Comparison of ENCODE assay signal across 8 mouse cellular contexts in the genomic region with DNA sequence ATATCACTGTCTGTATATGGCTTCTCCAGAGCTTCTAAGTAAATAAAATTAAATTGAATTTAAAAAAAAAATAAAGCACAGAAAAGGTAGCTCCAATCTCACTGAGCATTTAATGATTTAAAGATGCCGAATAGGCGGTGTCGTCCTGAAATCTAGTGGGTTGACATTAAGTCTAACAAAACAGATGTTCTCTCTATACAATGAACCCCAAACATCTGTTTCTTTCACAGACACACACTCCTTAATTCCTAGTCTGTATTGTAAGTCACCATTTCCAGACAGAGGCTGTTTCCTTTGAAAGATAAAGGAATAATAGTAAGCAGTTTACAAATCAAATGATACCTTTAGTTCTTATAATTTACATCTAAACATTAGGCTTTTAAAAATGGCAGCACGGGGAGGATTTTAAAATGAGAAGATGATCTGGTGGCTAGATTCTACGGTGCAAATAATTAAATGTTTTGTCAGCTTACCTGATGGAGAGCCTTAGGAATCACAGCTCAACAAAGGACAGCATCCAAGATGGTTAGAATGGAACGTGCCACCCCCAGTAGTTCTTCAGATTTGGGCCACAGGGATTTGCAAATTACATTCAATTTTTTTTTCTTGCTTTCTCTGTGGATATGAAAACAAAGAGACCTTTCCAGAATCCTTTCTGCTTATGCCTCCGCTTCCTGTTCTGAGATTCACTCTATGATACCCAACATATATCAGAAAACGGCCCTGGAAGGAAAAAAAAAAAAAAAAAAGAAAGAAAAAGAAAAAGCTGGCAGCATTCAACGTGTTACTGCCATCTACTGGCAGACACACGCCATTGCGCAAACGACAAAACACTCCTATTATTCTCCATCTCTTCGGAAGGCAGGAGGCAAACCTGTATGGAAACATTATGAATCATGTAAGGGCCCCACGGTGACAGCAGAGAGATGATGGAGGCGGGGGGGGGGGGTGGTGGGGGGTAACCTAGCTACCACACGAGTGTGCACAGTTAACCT. TPM values are rescaled to one million over a fixed set of nuclear protein-coding genes. Genes with fewer than 3 reads are reported as not detected.
A peak's percentile ranks its signal among the peaks of the same experiment; 100 is the strongest.
DNase-seq lines count a peak whose midpoint lies in the region; ATAC-seq and TF ChIP-seq lines count a peak whose summit lies in the region.

A gene (minus strand): TSS at position 835 of the 995 bp plus-strand sequence.

- intact Hi-C loops in left cerebral cortex, postnatal 14 days (cut with DNase I) = loop anchor here (1.0 to 5.0 kb wide), 2 partner anchors 153 to 170 kb away; no protein-coding TSS in a partner anchor

- DNase-seq in intestine, embryonic 14.5 days (ENCODE audit: low spot score) = peak; percentile 67
- peak; percentile 13 for DNase-seq in cerebellum, adult 11-12 months
- peak; percentile 80 to 83 for DNase-seq in left cerebral cortex, postnatal 14 days (ENCODE audit: low spot score in 2 of 2)
- DNase-seq in thymus, postnatal 0 days (ENCODE audit: low spot score) = peak; percentile 53

- H3K36me3 ChIP-seq in intestine, embryonic 14.5 days (ENCODE audit: control insufficient read depth, insufficient read depth, low read length) = no peaks in the 10 kb centered on the region
- H3K36me3 ChIP-seq in intestine, embryonic 16.5 days (ENCODE audit: control insufficient read depth, insufficient read depth, low read length) = no peaks in the 10 kb centered on the region
- H3K36me3 ChIP-seq in forebrain, embryonic 16.5 days (ENCODE audit: control insufficient read depth, insufficient read depth) = no peaks in the 10 kb centered on the region
- H3K36me3 ChIP-seq in intestine, postnatal 0 days (ENCODE audit: control insufficient read depth, insufficient read depth) = no peaks in the 10 kb centered on the region
- H3K36me3 ChIP-seq in midbrain, embryonic 15.5 days (replicated peaks) = no peaks in the 10 kb centered on the region

- no peaks in the 10 kb centered on the region for H3K27me3 ChIP-seq in intestine, embryonic 14.5 days (replicated peaks; ENCODE audit: control insufficient read depth, insufficient read depth, low read length)
- H3K27me3 ChIP-seq in intestine, embryonic 16.5 days (replicated peaks; ENCODE audit: control insufficient read depth, insufficient read depth, low read length) = no peaks in the 10 kb centered on the region
- H3K27me3 ChIP-seq in forebrain, embryonic 16.5 days (replicated peaks; ENCODE audit: control insufficient read depth, insufficient read depth, low read length) = no peaks in the 10 kb centered on the region
- no peaks in the 10 kb centered on the region for H3K27me3 ChIP-seq in intestine, postnatal 0 days (replicated peaks; ENCODE audit: control insufficient read depth, insufficient read depth, low read length)
- H3K27me3 ChIP-seq in midbrain, embryonic 15.5 days (replicated peaks) = no peaks in the 10 kb centered on the region

- no peak within 1 kb of the TSS for H3K27ac ChIP-seq in intestine, embryonic 14.5 days (ENCODE audit: low read depth)
- no peak within 1 kb of the TSS for H3K27ac ChIP-seq in intestine, embryonic 16.5 days (ENCODE audit: low read length)
- H3K27ac ChIP-seq in forebrain, embryonic 16.5 days (ENCODE audit: low read length) = peak within 1 kb of the TSS; percentile 75
- no peak within 1 kb of the TSS for H3K27ac ChIP-seq in intestine, postnatal 0 days (ENCODE audit: low read depth, low read length)
- H3K27ac ChIP-seq in midbrain, embryonic 15.5 days = peak within 1 kb of the TSS; percentile 88

- 0 out of 2 replicates have a peak, but pooled peaks have one; percentile 49 for ATAC-seq in intestine, embryonic 14.5 days (replicated peaks; ENCODE audit: low FRiP score, low TSS enrichment, low read depth)
- ATAC-seq in intestine, embryonic 16.5 days = no peak
- peak; percentile 72 for ATAC-seq in forebrain, embryonic 16.5 days
- no peak for ATAC-seq in intestine, postnatal 0 days
- peak; percentile 89 for ATAC-seq in midbrain, embryonic 15.5 days (replicated peaks)

- 0 out of 2 replicates have a peak, but pooled peaks cover 2% of the 10 kb centered on the region for H3K4me1 ChIP-seq in intestine, embryonic 14.5 days (replicated peaks; ENCODE audit: control insufficient read depth, insufficient read depth, low read length)
- H3K4me1 ChIP-seq in intestine, embryonic 16.5 days (ENCODE audit: control insufficient read depth, insufficient read depth, low read length) = 0 out of 2 replicates have a peak, but pooled peaks cover 2% of the 10 kb centered on the region
- peaks cover 16% of the 10 kb centered on the region for H3K4me1 ChIP-seq in forebrain, embryonic 16.5 days (replicated peaks; ENCODE audit: control insufficient read depth, insufficient read depth, low read length)
- no peaks in the 10 kb centered on the region for H3K4me1 ChIP-seq in intestine, postnatal 0 days (replicated peaks; ENCODE audit: control insufficient read depth, insufficient read depth, low read length)
- peaks cover 24% of the 10 kb centered on the region for H3K4me1 ChIP-seq in midbrain, embryonic 15.5 days

- WGBS in intestine, embryonic 14.5 days = 22% methylated on average over 16 of the region's 16 CpGs
- WGBS in intestine, embryonic 16.5 days = 24% methylated on average over 16 of the region's 16 CpGs
- 10% methylated on average over 16 of the region's 16 CpGs for WGBS in forebrain, embryonic 16.5 days
- WGBS in intestine, postnatal 0 days = 27% methylated on average over 16 of the region's 16 CpGs
- WGBS in midbrain, embryonic 15.5 days = 7% methylated on average over 16 of the region's 16 CpGs

- H3K4me3 ChIP-seq in intestine, embryonic 14.5 days (ENCODE audit: low read depth, low read length) = no peak within 1 kb of the TSS
- no peak within 1 kb of the TSS for H3K4me3 ChIP-seq in intestine, embryonic 16.5 days (ENCODE audit: low read length)
- peak within 1 kb of the TSS; percentile 46 for H3K4me3 ChIP-seq in forebrain, embryonic 16.5 days (replicated peaks; ENCODE audit: low read length)
- no peak within 1 kb of the TSS for H3K4me3 ChIP-seq in intestine, postnatal 0 days (ENCODE audit: low read depth, low read length)
- peak within 1 kb of the TSS; percentile 40 for H3K4me3 ChIP-seq in midbrain, embryonic 15.5 days

- peak; percentile 83 for TF ChIP-seq CTCF in intestine, postnatal 0 days (IDR thresholded peaks at IDR 0.05; ENCODE audit: low read depth)

- no peak within 1 kb of the TSS for H3K9ac ChIP-seq in intestine, embryonic 14.5 days (ENCODE audit: low read length)
- no peak within 1 kb of the TSS for H3K9ac ChIP-seq in intestine, embryonic 16.5 days (ENCODE audit: low read depth, low read length)
- H3K9ac ChIP-seq in forebrain, embryonic 16.5 days (replicated peaks; ENCODE audit: low read depth, low read length) = peak within 1 kb of the TSS; percentile 55
- no peak within 1 kb of the TSS for H3K9ac ChIP-seq in intestine, postnatal 0 days (ENCODE audit: low read depth, low read length)
- peak within 1 kb of the TSS; percentile 71 for H3K9ac ChIP-seq in midbrain, embryonic 15.5 days

- H3K4me2 ChIP-seq in intestine, embryonic 14.5 days (ENCODE audit: low read length) = peak within 1 kb of the TSS; percentile 21
- no peak within 1 kb of the TSS for H3K4me2 ChIP-seq in intestine, embryonic 16.5 days (ENCODE audit: low read depth, low read length)
- peak within 1 kb of the TSS; percentile 53 for H3K4me2 ChIP-seq in forebrain, embryonic 16.5 days (ENCODE audit: low read length)
- no peak within 1 kb of the TSS for H3K4me2 ChIP-seq in intestine, postnatal 0 days (replicated peaks; ENCODE audit: low read depth)
- H3K4me2 ChIP-seq in midbrain, embryonic 15.5 days = peak within 1 kb of the TSS; percentile 70

- no peaks in the 10 kb centered on the region for H3K9me3 ChIP-seq in intestine, embryonic 14.5 days (ENCODE audit: control insufficient read depth, low read length)
- no peaks in the 10 kb centered on the region for H3K9me3 ChIP-seq in intestine, embryonic 16.5 days (ENCODE audit: control insufficient read depth, low read length)
- H3K9me3 ChIP-seq in forebrain, embryonic 16.5 days (ENCODE audit: control insufficient read depth, low read length) = no peaks in the 10 kb centered on the region
- H3K9me3 ChIP-seq in intestine, postnatal 0 days (ENCODE audit: control insufficient read depth) = no peaks in the 10 kb centered on the region
- no peaks in the 10 kb centered on the region for H3K9me3 ChIP-seq in midbrain, embryonic 15.5 days

RNA-seq across cellular contexts. Expression of the gene that starts here (rescaled TPM):
- polyA plus RNA-seq in intestine, embryonic 14.5 days (2014; fragmentation: Nextera tagmentation; extraction: Ambion mirVana) = 4.9 and 5.1 TPM in 2 replicates
- polyA plus RNA-seq in intestine, embryonic 16.5 days (2015; fragmentation: Nextera tagmentation; extraction: Ambion mirVana) = 2.1 and 2.2 TPM in 2 replicates
- 55.8 and 57.4 TPM in 2 replicates for polyA plus RNA-seq in forebrain, embryonic 16.5 days (2015; fragmentation: Nextera tagmentation; extraction: Ambion mirVana)
- polyA plus RNA-seq in intestine, postnatal 0 days (2015; fragmentation: Nextera tagmentation; extraction: Ambion mirVana) = 1.0 and 1.1 TPM in 2 replicates
- total RNA-seq in left cerebral cortex, postnatal 14 days (2021) = 10 to 100 TPM; 45.4 to 45.7 TPM
- 63.0 and 71.7 TPM in 2 replicates for polyA plus RNA-seq in midbrain, embryonic 15.5 days (2015; fragmentation: Nextera tagmentation; extraction: Ambion mirVana)
- polyA plus RNA-seq in thymus, postnatal 0 days (2015; fragmentation: Nextera tagmentation; extraction: Ambion mirVana) = 0.13 and 0.15 TPM in 2 replicates

Comparison
In these comparisons a context has a peak if more than half of its experiments do, and no peak if none do; other contexts are left out.
1. ATAC-seq: peak in intestine, embryonic 14.5 days (single experiment), forebrain, embryonic 16.5 days (single experiment) and midbrain, embryonic 15.5 days (single experiment); none in intestine, embryonic 16.5 days (single experiment) and intestine, postnatal 0 days (single experiment).
2. H3K4me2 ChIP-seq: peak in intestine, embryonic 14.5 days (single experiment), forebrain, embryonic 16.5 days (single experiment) and midbrain, embryonic 15.5 days (single experiment); none in intestine, embryonic 16.5 days (single experiment) and intestine, postnatal 0 days (single experiment).
3. Peak in DNase-seq in thymus, postnatal 0 days; RNA of the gene not detected or under 1 TPM.
4. DNase-seq: peak in every context shown above with its lines; median percentile 82 in left cerebral cortex, postnatal 14 days; 67 in intestine, embryonic 14.5 days; 53 in thymus, postnatal 0 days; 13 in cerebellum, adult 11-12 months.
5. H3K27ac ChIP-seq: peak in forebrain, embryonic 16.5 days (single experiment) and midbrain, embryonic 15.5 days (single experiment); none in intestine, embryonic 14.5 days (single experiment), intestine, embryonic 16.5 days (single experiment) and intestine, postnatal 0 days (single experiment).
6. H3K4me3 ChIP-seq: peak in forebrain, embryonic 16.5 days (single experiment) and midbrain, embryonic 15.5 days (single experiment); none in intestine, embryonic 14.5 days (single experiment), intestine, embryonic 16.5 days (single experiment) and intestine, postnatal 0 days (single experiment).
7. H3K9ac ChIP-seq: peak in forebrain, embryonic 16.5 days (single experiment) and midbrain, embryonic 15.5 days (single experiment); none in intestine, embryonic 14.5 days (single experiment), intestine, embryonic 16.5 days (single experiment) and intestine, postnatal 0 days (single experiment).